ENCODE assay signal across 21 mouse cellular contexts in the genomic region with DNA sequence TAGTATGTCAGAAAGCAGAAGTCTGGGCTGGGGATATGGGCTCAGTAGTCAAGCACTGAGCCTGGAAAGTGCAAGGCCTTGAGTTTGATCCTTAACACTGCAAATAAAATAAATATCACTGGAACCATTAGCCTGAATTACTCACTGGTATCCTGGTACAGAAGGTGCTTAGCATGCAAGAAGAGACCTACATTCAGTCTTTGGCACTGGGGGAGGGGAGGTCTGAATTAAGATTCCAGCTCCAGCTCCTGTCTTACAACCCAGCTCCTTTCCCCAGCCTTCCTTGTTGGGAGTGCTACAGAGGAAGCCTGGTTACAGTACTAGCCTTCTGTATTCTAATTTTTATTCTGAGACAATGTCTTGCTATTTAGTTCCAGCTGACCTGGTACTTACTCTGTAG.
"Had no signal": no experiment of that assay in that cellular context is flagged by ENCODE, and none has a peak within 500 bp of the region (broad histone marks: within the 10 kb centered on the region; RNA-seq: fewer than 3 reads in every experiment).

No protein-coding gene starts in this region.

- DNase-seq: lung, adult 18-20 months; lung, embryonic 14.5 days; lung, postnatal 10 days; lung, postnatal 4 days; retina, postnatal 1 day; right cerebral cortex, adult 18-20 months; right cerebral cortex, postnatal 25 days; right cerebral cortex, postnatal 4 days; spleen, adult 18-20 months; thymus, adult 2 months; thymus, postnatal 25 days; thymus, postnatal 4 days had no signal

- H3K27ac ChIP-seq: liver, embryonic 14.5 days; midbrain, embryonic 10.5 days; midbrain, embryonic 12.5 days; midbrain, embryonic 15.5 days; neural tube, embryonic 13.5 days; neural tube, embryonic 15.5 days; stomach, embryonic 15.5 days; stomach, postnatal 0 days had no signal

- ATAC-seq: midbrain, embryonic 15.5 days had no signal

- H3K4me2 ChIP-seq: lung, embryonic 14.5 days; midbrain, embryonic 12.5 days; midbrain, embryonic 15.5 days; neural tube, embryonic 13.5 days; neural tube, embryonic 15.5 days; stomach, embryonic 15.5 days had no signal

- H3K9ac ChIP-seq: liver, embryonic 14.5 days; lung, embryonic 14.5 days; midbrain, embryonic 12.5 days; midbrain, embryonic 15.5 days; neural tube, embryonic 13.5 days; neural tube, embryonic 15.5 days; stomach, embryonic 15.5 days had no signal

- H3K36me3 ChIP-seq: midbrain, embryonic 10.5 days; midbrain, embryonic 12.5 days; midbrain, embryonic 15.5 days; neural tube, embryonic 13.5 days; neural tube, embryonic 15.5 days; stomach, embryonic 15.5 days had no signal

- H3K4me3 ChIP-seq: midbrain, embryonic 10.5 days; midbrain, embryonic 12.5 days; midbrain, embryonic 15.5 days; myocyte; neural tube, embryonic 13.5 days; neural tube, embryonic 15.5 days; stomach, embryonic 15.5 days had no signal

- H3K9me3 ChIP-seq: midbrain, embryonic 10.5 days; midbrain, embryonic 12.5 days; midbrain, embryonic 15.5 days; neural tube, embryonic 13.5 days; neural tube, embryonic 15.5 days; stomach, embryonic 15.5 days had no signal

- H3K27me3 ChIP-seq: midbrain, embryonic 12.5 days; midbrain, embryonic 15.5 days; neural tube, embryonic 13.5 days; neural tube, embryonic 15.5 days; stomach, embryonic 15.5 days had no signal
